Mouse (Mus musculus) MEL (cell line): ENCODE measurements at regions not wholly inside any gene's neighbourhood (a gene's known extent, or its start where the extent isn't known, plus 50 kb on each side); places are given as distances from the start of the nearest gene placed in this dataset.

Source experiments
- DNase-seq: peaks from one replicate; pipeline ENCODE4 v3.0.0; 2011; ENCODE audit warnings: low read depth, low spot score
- H3K27ac ChIP-seq: 2 replicates; pipeline ENCODE4 v1.5.1; 2012; ENCODE audit warnings: low read depth, mild to moderate bottlenecking, control low read depth, low read length, moderate library complexity; ENCODE audit not compliant: control insufficient read depth
- H3K27me3 ChIP-seq, 2 experiments: fragments of 150-350 bp in 1 of 2; sonication (generic) in 1 of 2; 2 replicates each; pipeline ENCODE4 v1.6.1; 2012; ENCODE audit warnings: low read length in 2 of 2, mild to moderate bottlenecking in 2 of 2, improper control_type of control experiment in 1 of 2, moderate library complexity in 1 of 2; ENCODE audit not compliant: insufficient read depth in 2 of 2, control insufficient read depth in 1 of 2
- H3K36me3 ChIP-seq, 2 experiments: 2 replicates each; pipeline ENCODE4 v1.6.1; 2012 to 2014; ENCODE audit warnings: low read length in 2 of 2, improper control_type of control experiment in 1 of 2, inconsistent platforms in 1 of 2, mild to moderate bottlenecking in 1 of 2; ENCODE audit not compliant: insufficient read depth in 2 of 2, control insufficient read depth in 1 of 2
- H3K4me1 ChIP-seq, 2 experiments: fragments of 150-350 bp in 1 of 2; sonication (generic) in 1 of 2; 2 replicates each; pipeline ENCODE4 v1.6.1; 2012; ENCODE audit warnings: low read length in 2 of 2, improper control_type of control experiment in 1 of 2, mild to moderate bottlenecking in 1 of 2; ENCODE audit not compliant: insufficient read depth in 2 of 2, control insufficient read depth in 1 of 2
- H3K4me3 ChIP-seq, 2 experiments: fragments of 150-350 bp in 1 of 2; sonication (generic) in 1 of 2; 2 replicates each; pipeline ENCODE4 v1.5.1; 2012; ENCODE audit warnings: low read depth in 2 of 2, low read length in 2 of 2, mild to moderate bottlenecking in 2 of 2, moderate library complexity in 2 of 2, control low read depth in 1 of 2, improper control_type of control experiment in 1 of 2; ENCODE audit not compliant: control insufficient read depth in 1 of 2, insufficient read depth in 1 of 2
- H3K79me2 ChIP-seq: 2 replicates; pipeline ENCODE4 v1.6.1; 2012; ENCODE audit warnings: mild to moderate bottlenecking, low read length, moderate library complexity; ENCODE audit not compliant: control insufficient read depth, poor library complexity, insufficient read depth
- H3K9ac ChIP-seq: 2 replicates; pipeline ENCODE4 v1.6.1; 2012; ENCODE audit warnings: low read depth, mild to moderate bottlenecking, control low read depth, low read length, moderate library complexity; ENCODE audit not compliant: control insufficient read depth, poor library complexity, severe bottlenecking
- H3K9me3 ChIP-seq: fragments of 150-350 bp; sonication (generic); replicated peaks from 2 replicates; pipeline ENCODE4 v1.6.1; 2012; ENCODE audit warnings: mild to moderate bottlenecking, low read length, improper control_type of control experiment, moderate library complexity; ENCODE audit not compliant: insufficient read depth
- BHLHE40 ChIP-seq: IDR thresholded peaks from 2 replicates; pipeline ENCODE4 v1.6.1; 2012; ENCODE audit warnings: low read depth, mild to moderate bottlenecking, inconsistent platforms, low read length, improper control_type of control experiment, borderline replicate concordance
- CHD1 ChIP-seq: IDR thresholded peaks from 2 replicates; pipeline ENCODE4 v1.6.1; 2012; ENCODE audit warnings: low read depth, mild to moderate bottlenecking, inconsistent platforms, low read length, improper control_type of control experiment
- CHD2 ChIP-seq: IDR thresholded peaks from 2 replicates; pipeline ENCODE4 v1.6.1; 2011; ENCODE audit warnings: low read length, improper control_type of control experiment
- E2F4 ChIP-seq: IDR thresholded peaks from 2 replicates; pipeline ENCODE4 v1.6.1; 2011; ENCODE audit warnings: low read depth, low read length, improper control_type of control experiment, borderline replicate concordance
- ELF1 ChIP-seq: IDR thresholded peaks from 2 replicates; pipeline ENCODE4 v1.6.1; 2014; ENCODE audit warnings: low read depth, mild to moderate bottlenecking, inconsistent platforms, low read length, improper control_type of control experiment, moderate library complexity
- ETS1 ChIP-seq: IDR thresholded peaks from 2 replicates; pipeline ENCODE4 v1.6.1; 2012; ENCODE audit warnings: low read depth, mild to moderate bottlenecking, inconsistent platforms, low read length, improper control_type of control experiment, moderate library complexity
- GABPA ChIP-seq: IDR thresholded peaks from 2 replicates; pipeline ENCODE4 v1.6.1; 2012; ENCODE audit warnings: low read depth, mild to moderate bottlenecking, inconsistent platforms, low read length, improper control_type of control experiment, moderate library complexity
- GATA1 ChIP-seq: IDR thresholded peaks from 2 replicates; pipeline ENCODE4 v1.6.1; 2011; ENCODE audit warnings: low read depth, low read length, improper control_type of control experiment
- HCFC1 ChIP-seq: IDR thresholded peaks from 2 replicates; pipeline ENCODE4 v1.6.1; 2012; ENCODE audit warnings: low read depth, mild to moderate bottlenecking, inconsistent platforms, low read length, improper control_type of control experiment, moderate library complexity
- MAFK ChIP-seq: IDR thresholded peaks from 2 replicates; pipeline ENCODE4 v1.6.1; 2011; ENCODE audit warnings: low read depth, mild to moderate bottlenecking, low read length, improper control_type of control experiment, borderline replicate concordance
- MAZ ChIP-seq: IDR thresholded peaks from 2 replicates; pipeline ENCODE4 v1.6.1; 2012; ENCODE audit warnings: low read depth, mild to moderate bottlenecking, inconsistent platforms, low read length, improper control_type of control experiment
- MEF2A ChIP-seq: IDR thresholded peaks from 2 replicates; pipeline ENCODE4 v1.6.1; 2014; ENCODE audit warnings: low read depth, mild to moderate bottlenecking, inconsistent platforms, low read length, improper control_type of control experiment; ENCODE audit not compliant: poor library complexity, insufficient replicate concordance, severe bottlenecking; ENCODE audit errors: extremely low read depth
- MYC ChIP-seq: IDR thresholded peaks from 2 replicates; pipeline ENCODE4 v1.6.1; 2011; ENCODE audit warnings: low read depth, mild to moderate bottlenecking, low read length, improper control_type of control experiment, moderate library complexity
- NRF1 ChIP-seq: IDR thresholded peaks from 2 replicates; pipeline ENCODE4 v1.6.1; 2014; ENCODE audit warnings: low read depth, mild to moderate bottlenecking, inconsistent platforms, low read length, improper control_type of control experiment, moderate library complexity; ENCODE audit not compliant: poor library complexity, insufficient read depth, severe bottlenecking
- POLR2A ChIP-seq, 2 experiments: IDR thresholded peaks; 2 replicates each; pipeline ENCODE4 v1.6.1; 2011 to 2012; ENCODE audit warnings: low read length in 2 of 2, mild to moderate bottlenecking in 2 of 2, control low read depth in 1 of 2, improper control_type of control experiment in 1 of 2, low read depth in 1 of 2, moderate library complexity in 1 of 2; ENCODE audit not compliant: control insufficient read depth in 1 of 2, insufficient read depth in 1 of 2, poor library complexity in 1 of 2
- RAD21 ChIP-seq: IDR thresholded peaks from 2 replicates; pipeline ENCODE4 v1.6.1; 2011; ENCODE audit warnings: mild to moderate bottlenecking, low read depth, low read length, improper control_type of control experiment
- SIN3A ChIP-seq: IDR thresholded peaks from 2 replicates; pipeline ENCODE4 v1.6.1; 2012; ENCODE audit warnings: low read length, improper control_type of control experiment, inconsistent platforms
- SMC3 ChIP-seq: IDR thresholded peaks from 2 replicates; pipeline ENCODE4 v1.6.1; 2011; ENCODE audit warnings: low read depth, low read length, improper control_type of control experiment
- TAL1 ChIP-seq: IDR thresholded peaks from 2 replicates; pipeline ENCODE4 v1.6.1; 2012; ENCODE audit warnings: mild to moderate bottlenecking, inconsistent platforms, low read length, moderate library complexity, mixed read lengths
- UBTF ChIP-seq: IDR thresholded peaks from 2 replicates; pipeline ENCODE4 v1.6.1; 2012; ENCODE audit warnings: low read depth, mild to moderate bottlenecking, inconsistent platforms, low read length, improper control_type of control experiment, moderate library complexity, borderline replicate concordance; ENCODE audit not compliant: insufficient read depth
- USF1 ChIP-seq: IDR thresholded peaks from 2 replicates; pipeline ENCODE4 v1.6.1; 2014; ENCODE audit warnings: low read depth, mild to moderate bottlenecking, inconsistent platforms, low read length, improper control_type of control experiment, moderate library complexity
- USF2 ChIP-seq, 2 experiments: IDR thresholded peaks; 2 replicates each; pipeline ENCODE4 v1.6.1; 2011 to 2012; ENCODE audit warnings: improper control_type of control experiment in 2 of 2, low read length in 2 of 2, borderline replicate concordance in 1 of 2, inconsistent platforms in 1 of 2, low read depth in 1 of 2, mild to moderate bottlenecking in 1 of 2; ENCODE audit not compliant: insufficient read depth in 1 of 2
- ZMIZ1 ChIP-seq: IDR thresholded peaks from 2 replicates; pipeline ENCODE4 v1.6.1; 2012; ENCODE audit warnings: low read depth, mild to moderate bottlenecking, inconsistent platforms, low read length, improper control_type of control experiment, moderate library complexity
- ZNF384 ChIP-seq: IDR thresholded peaks from 2 replicates; pipeline ENCODE4 v1.6.1; 2012; ENCODE audit warnings: low read depth, mild to moderate bottlenecking, inconsistent platforms, low read length, improper control_type of control experiment

- no peak for TF ChIP-seq MAZ
- no peak for TF ChIP-seq ZNF384
- no peak for TF ChIP-seq USF1
- TF ChIP-seq USF2 (IDR thresholded peaks at IDR 0.05; ENCODE audit: borderline replicate concordance in 1 of 2, insufficient read depth in 1 of 2, low read depth in 1 of 2, low read length in 2 of 2), result no peak
- no peak for TF ChIP-seq GABPA
- TF ChIP-seq E2F4, result no peak
- no peak for TF ChIP-seq ELF1
- TF ChIP-seq SIN3A, result no peak
- Histone ChIP-seq H3K27me3 (no peaks in the 10 kb centered on the region), H3K4me3 (no peak overlapping the region), H3K9ac (no peak overlapping the region), H3K4me1 (no peaks in the 10 kb centered on the region), H3K9me3 (no peaks in the 10 kb centered on the region), H3K36me3 (no peaks in the 10 kb centered on the region), H3K79me2 (no peaks in the 10 kb centered on the region), H3K27ac (no peak overlapping the region)
- no peak for DNase-seq
These were observed 509.0 kb downstream of the Olfm4 start for GRCm38 (mm10) chr14:80492901-80493279.

GRCm38 (mm10) chr14:80504351-80504750, 520.5 kb downstream of the Olfm4 start:
- H3K4me3 ChIP-seq, result no peak overlapping the region
- DNase-seq, result no peak
- TF ChIP-seq UBTF (no peak), BHLHE40 (no peak), MYC (no peak), TAL1 (no peak), SIN3A (no peak), HCFC1 (no peak), CHD1 (no peak), ZMIZ1 (no peak), NRF1 (no peak), RAD21 (no peak), MEF2A (no peak), SMC3 (no peak), POLR2A (IDR thresholded peaks at IDR 0.05; ENCODE audit: control insufficient read depth in 1 of 2, insufficient read depth in 1 of 2, low read depth in 1 of 2, low read length in 2 of 2, poor library complexity in 1 of 2) (no peak), CHD2 (no peak), E2F4 (no peak), MAFK (no peak), GATA1 (no peak), ETS1 (no peak)
- no peaks in the 10 kb centered on the region for H3K27me3 ChIP-seq
- H3K79me2 ChIP-seq, result no peaks in the 10 kb centered on the region
- no peaks in the 10 kb centered on the region for H3K36me3 ChIP-seq
- no peaks in the 10 kb centered on the region for H3K9me3 ChIP-seq
- no peak overlapping the region for H3K27ac ChIP-seq
- H3K4me1 ChIP-seq, result no peaks in the 10 kb centered on the region
- H3K9ac ChIP-seq, result no peak overlapping the region
